Mouse (Mus musculus): ENCODE data around the gene Morn2.

DNA sequence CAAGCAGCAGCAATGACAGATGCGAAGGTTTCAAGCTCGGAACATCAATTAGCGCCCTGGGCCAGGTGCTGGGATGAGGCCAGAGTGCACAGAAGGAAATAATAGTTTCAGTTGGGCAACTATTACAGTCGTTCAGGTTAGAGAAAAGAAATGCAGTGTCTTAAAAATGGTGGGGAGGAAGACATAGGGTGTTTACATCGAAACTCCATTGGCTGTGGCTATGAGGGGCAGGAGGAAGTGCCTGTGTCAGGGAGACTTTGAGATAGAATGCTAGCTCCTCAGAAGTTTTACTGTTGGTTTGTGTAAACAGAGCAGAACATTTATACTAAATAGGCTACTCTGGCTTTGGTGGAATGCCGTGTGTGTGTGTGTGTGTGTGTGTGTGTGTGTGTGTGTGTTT is 2.0 kb upstream of the Morn2 start:
- TF ChIP-seq GATA1 (IDR thresholded peaks at IDR 0.05; ENCODE audit: low read length) (no peak), TAL1 (IDR thresholded peaks at IDR 0.05; ENCODE audit: low read length) (no peak)
